Mouse (Mus musculus): ENCODE data around the gene Aptx. TPM values are rescaled to one million over a fixed set of nuclear protein-coding genes. Genes with fewer than 3 reads are reported as not detected.

Aptx gene
- total RNA-seq, 1 experiment from 2014 or later: 5.2 TPM

- ATAC-seq (replicated peaks; ENCODE audit: insufficient number of reproducible peaks, low FRiP score, low TSS enrichment, poor library complexity, severe bottlenecking): no peak
These were observed 25.9 kb downstream of the Aptx start for GRCm38 (mm10) chr4:40677132-40677531.

GRCm38 (mm10) chr4:40676338-40676737 is 26.7 kb downstream of the Aptx start:
- no peak for ATAC-seq (replicated peaks; ENCODE audit: insufficient number of reproducible peaks, low FRiP score, low TSS enrichment, poor library complexity, severe bottlenecking)

- ATAC-seq (replicated peaks; ENCODE audit: insufficient number of reproducible peaks, low FRiP score, low TSS enrichment, poor library complexity, severe bottlenecking): no peak
These were observed 29.5 kb downstream of the Aptx start for GRCm38 (mm10) chr4:40673526-40673925.

GRCm38 (mm10) chr4:40666237-40667012 is 36.6 kb downstream of the Aptx start:
- no peak for ATAC-seq (replicated peaks; ENCODE audit: insufficient number of reproducible peaks, low FRiP score, low TSS enrichment, poor library complexity, severe bottlenecking)

- no peak for ATAC-seq (replicated peaks; ENCODE audit: insufficient number of reproducible peaks, low FRiP score, low TSS enrichment, poor library complexity, severe bottlenecking)
These were observed 51.9 kb downstream of the Aptx start for GRCm38 (mm10) chr4:40651055-40651454.

- no peak for ATAC-seq (replicated peaks; ENCODE audit: insufficient number of reproducible peaks, low FRiP score, low TSS enrichment, poor library complexity, severe bottlenecking)
These were observed 53.9 kb downstream of the Aptx start for GRCm38 (mm10) chr4:40649111-40649510.

- no peak for ATAC-seq (replicated peaks; ENCODE audit: insufficient number of reproducible peaks, low FRiP score, low TSS enrichment, poor library complexity, severe bottlenecking)
These were observed 59.4 kb downstream of the Aptx start for GRCm38 (mm10) chr4:40643567-40643966.

- no peak for ATAC-seq (replicated peaks; ENCODE audit: insufficient number of reproducible peaks, low FRiP score, low TSS enrichment, poor library complexity, severe bottlenecking)
These were observed 62.0 kb downstream of the Aptx start for GRCm38 (mm10) chr4:40640991-40641390.

Other genes with a start within 250 kb of the Aptx start
- gene Tmem215, start 231.0 kb downstream of the Aptx start, total RNA-seq (2017): not detected in 3 replicates
- 358 to 846 TPM (median 373 TPM) in 3 replicates for gene Dnaja1, start 19.0 kb upstream of the Aptx start, total RNA-seq (2017)
- gene Smu1, start 54.7 kb upstream of the Aptx start, total RNA-seq (2017): 135 to 185 TPM (median 161 TPM) in 3 replicates
- gene B4galt1, start 150.8 kb upstream of the Aptx start, total RNA-seq (2017): 27.7 to 60.9 TPM (median 40.1 TPM) in 3 replicates
- not detected in 3 replicates for gene Spink4, start 216.9 kb upstream of the Aptx start, total RNA-seq (2017)
- 241 to 264 TPM (median 246 TPM) in 3 replicates for gene Bag1, start 245.1 kb upstream of the Aptx start, total RNA-seq (2017)
- gene Chmp5, start 245.2 kb upstream of the Aptx start, total RNA-seq (2017): 103 to 128 TPM (median 128 TPM) in 3 replicates